Mouse (Mus musculus) embryonic facial prominence, embryonic 13.5 days (tissue): ENCODE results near the gene Zfp593. TPM values are rescaled to one million over a fixed set of nuclear protein-coding genes. Genes with fewer than 3 reads are reported as not detected.

Experiments used
- ATAC-seq: fragments of 200-750 bp; cut with Nextera tagmentation; 2 replicates; pipeline ENCODE4 v1.8.0; 2017; ENCODE audit warnings: low read depth; ENCODE audit not compliant: insufficient number of reproducible peaks, insufficient read depth, low FRiP score, low TSS enrichment
- H3K27ac ChIP-seq: fragments of 300-500 bp; sonication (generic); 2 replicates; pipeline ENCODE4 v1.5.1; 2015; ENCODE audit warnings: moderate library complexity, mild to moderate bottlenecking, inconsistent platforms
- H3K27me3 ChIP-seq: fragments of 300-500 bp; sonication (generic); 2 replicates; pipeline ENCODE4 v1.6.1; 2015; ENCODE audit warnings: mild to moderate bottlenecking, inconsistent platforms
- H3K36me3 ChIP-seq: fragments of 300-500 bp; sonication (generic); 2 replicates; pipeline ENCODE4 v1.6.1; 2015; ENCODE audit warnings: mild to moderate bottlenecking, inconsistent platforms
- H3K4me1 ChIP-seq: fragments of 300-500 bp; sonication (generic); 2 replicates; pipeline ENCODE4 v1.6.1; 2015; ENCODE audit warnings: inconsistent platforms
- H3K4me2 ChIP-seq: fragments of 300-500 bp; sonication (generic); 2 replicates; pipeline ENCODE4 v1.6.1; 2015; ENCODE audit warnings: moderate library complexity, mild to moderate bottlenecking, inconsistent platforms
- H3K4me3 ChIP-seq: fragments of 300-500 bp; sonication (generic); 2 replicates; pipeline ENCODE4 v1.5.1; 2015; ENCODE audit warnings: mild to moderate bottlenecking, inconsistent platforms
- H3K9ac ChIP-seq: fragments of 300-500 bp; sonication (generic); 2 replicates; pipeline ENCODE4 v1.6.1; 2015; ENCODE audit warnings: mild to moderate bottlenecking, inconsistent platforms
- H3K9me3 ChIP-seq: fragments of 300-500 bp; sonication (generic); 2 replicates; pipeline ENCODE4 v1.6.1; 2016; ENCODE audit warnings: inconsistent platforms
- WGBS: fragments of 180-500 bp; shearing (Covaris S2); methylation state at CpG from one replicate; pipeline ENCODE4 v1.1.7; 2015; ENCODE audit warnings: mixed read lengths; 5-methylcytosine and 5-hydroxymethylcytosine counted together
- polyA plus RNA-seq: library from polyadenylated mRNA; unstranded; fragments of >200 nt; fragmentation: Nextera tagmentation; extraction: Ambion mirVana; gene quantifications from 2 replicates; pipeline ENCODE4 v1.2.1, GENCODE M21; 2015

The Zfp593 gene
- polyA plus RNA-seq, 1 experiment from 2014 or later, result 19.7 TPM

GRCm38 (mm10) chr4:134246256-134246655 lies 864 bp upstream of the Zfp593 start:
- H3K36me3 ChIP-seq, result peaks cover 6% of the 10 kb centered on the region; the same call in 1 of the 2 replicates
- no peak overlapping the region for H3K9ac ChIP-seq
- peaks cover 52% of the 10 kb centered on the region for H3K27me3 ChIP-seq
- peaks cover 42% of the 10 kb centered on the region for H3K4me1 ChIP-seq
- 0 out of 2 replicates have a peak overlapping the region, but pooled peaks have one; percentile 90 for H3K4me2 ChIP-seq
- 41% methylated on average over 4 of the region's 4 CpGs for WGBS
- no peak overlapping the region for H3K4me3 ChIP-seq
- no peaks in the 10 kb centered on the region for H3K9me3 ChIP-seq
- H3K27ac ChIP-seq, result no peak overlapping the region
- no peak for ATAC-seq

DNA sequence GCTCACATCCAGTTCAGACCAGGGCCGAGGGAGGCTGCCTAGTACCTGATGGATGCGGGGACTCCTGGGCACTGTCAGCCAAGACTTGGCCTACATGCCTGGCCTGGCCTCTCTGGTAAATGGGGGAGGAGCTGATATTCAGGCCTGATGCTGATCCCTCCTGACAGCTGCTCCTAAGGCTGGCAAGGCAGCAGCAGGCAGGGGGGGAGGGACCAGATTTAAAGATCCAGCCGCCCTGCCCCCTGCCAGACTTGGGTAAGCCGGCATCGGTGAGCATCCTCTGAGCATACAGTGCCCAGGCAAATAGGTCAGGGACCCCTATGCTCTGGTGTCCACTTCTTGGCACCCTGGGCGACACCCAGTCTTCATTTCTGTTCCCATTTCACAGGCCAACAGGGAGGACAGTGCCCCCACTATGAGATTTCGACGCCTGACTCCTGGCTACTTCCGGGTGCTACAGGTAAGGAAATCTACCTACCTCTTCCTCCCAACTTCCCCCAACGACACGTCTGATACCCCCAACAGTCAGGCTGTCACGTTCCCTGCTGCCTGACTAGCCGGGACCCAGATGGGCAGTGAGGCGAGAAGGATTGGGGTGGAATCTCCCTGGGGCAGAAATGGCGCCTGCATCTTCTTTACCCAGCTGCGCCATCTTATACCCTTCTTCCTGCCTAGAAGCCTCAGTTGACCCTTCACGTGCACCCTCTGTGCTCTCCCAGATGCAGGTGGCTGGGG lies 1.7 kb downstream of the Zfp593 start, which contains the start of gene E130218I03Rik:
E130218I03Rik (plus strand) TSS at position 147 of the 735 bp plus-strand sequence.
- peaks cover 23% of the 10 kb centered on the region for H3K4me1 ChIP-seq
- peak within 1 kb of the TSS; percentile 89; the same call in 1 of the 2 replicates for H3K9ac ChIP-seq
- H3K27ac ChIP-seq, result no peak within 1 kb of the TSS
- no peak for ATAC-seq
- peak within 1 kb of the TSS; percentile 90 for H3K4me2 ChIP-seq
- H3K27me3 ChIP-seq, result peaks cover 30% of the 10 kb centered on the region
- no peaks in the 10 kb centered on the region for H3K9me3 ChIP-seq
- WGBS, result 88% methylated on average over 17 of the region's 17 CpGs
- H3K4me3 ChIP-seq, result peak within 1 kb of the TSS; percentile 77
- peaks cover 6% of the 10 kb centered on the region; the same call in 1 of the 2 replicates for H3K36me3 ChIP-seq

GRCm38 (mm10) chr4:134238686-134239085 lies 6.7 kb downstream of the Zfp593 start:
- no peak for ATAC-seq
- H3K27ac ChIP-seq, result no peak overlapping the region
- H3K4me1 ChIP-seq, result peaks cover 15% of the 10 kb centered on the region
- H3K27me3 ChIP-seq, result peaks cover 27% of the 10 kb centered on the region
- 10% methylated on average over 10 of the region's 10 CpGs for whole genome bisulfite sequencing
- H3K9ac ChIP-seq, result no peak overlapping the region
- H3K36me3 ChIP-seq, result peaks cover 3% of the 10 kb centered on the region; the same call in 1 of the 2 replicates
- peak overlapping the region; percentile 54 for H3K4me2 ChIP-seq
- H3K9me3 ChIP-seq, result no peaks in the 10 kb centered on the region
- H3K4me3 ChIP-seq, result peak overlapping the region; percentile 36; the same call in 1 of the 2 replicates

DNA sequence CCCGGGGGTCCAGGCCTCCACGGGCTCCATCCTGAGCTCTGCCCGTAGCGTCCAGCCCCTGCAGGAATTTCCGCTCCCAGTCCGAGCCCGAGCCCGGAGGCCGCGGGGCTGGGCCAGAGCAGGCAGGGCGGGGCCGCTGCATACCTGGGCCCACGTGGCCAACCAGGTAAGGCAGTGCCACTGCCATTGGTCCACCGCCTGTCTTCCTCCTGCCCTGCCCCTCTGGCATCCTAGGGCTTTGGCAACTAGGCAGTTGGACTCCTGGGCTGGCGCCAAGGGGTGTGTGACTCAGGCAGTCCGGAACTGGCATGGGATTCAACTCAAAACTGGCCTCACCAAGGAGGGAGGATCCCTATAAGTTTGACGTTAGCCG lies 7.1 kb downstream of the Zfp593 start, which contains the start of gene Cnksr1:
Cnksr1 (minus strand) TSS at position 121 of the 373 bp plus-strand sequence.
- peak within 1 kb of the TSS; percentile 36 for H3K4me3 ChIP-seq
- H3K27me3 ChIP-seq, result peaks cover 27% of the 10 kb centered on the region
- 3% methylated on average over 18 of the region's 18 CpGs for WGBS
- peak within 1 kb of the TSS; percentile 58; the same call in 1 of the 2 replicates for H3K9ac ChIP-seq
- H3K4me2 ChIP-seq, result peak within 1 kb of the TSS; percentile 54
- no peaks in the 10 kb centered on the region for H3K9me3 ChIP-seq
- H3K4me1 ChIP-seq, result peaks cover 14% of the 10 kb centered on the region
- no peak within 1 kb of the TSS for H3K27ac ChIP-seq
- H3K36me3 ChIP-seq, result no peaks in the 10 kb centered on the region
- 0 out of 2 replicates have a peak, but pooled peaks have one; percentile 45 for ATAC-seq

DNA sequence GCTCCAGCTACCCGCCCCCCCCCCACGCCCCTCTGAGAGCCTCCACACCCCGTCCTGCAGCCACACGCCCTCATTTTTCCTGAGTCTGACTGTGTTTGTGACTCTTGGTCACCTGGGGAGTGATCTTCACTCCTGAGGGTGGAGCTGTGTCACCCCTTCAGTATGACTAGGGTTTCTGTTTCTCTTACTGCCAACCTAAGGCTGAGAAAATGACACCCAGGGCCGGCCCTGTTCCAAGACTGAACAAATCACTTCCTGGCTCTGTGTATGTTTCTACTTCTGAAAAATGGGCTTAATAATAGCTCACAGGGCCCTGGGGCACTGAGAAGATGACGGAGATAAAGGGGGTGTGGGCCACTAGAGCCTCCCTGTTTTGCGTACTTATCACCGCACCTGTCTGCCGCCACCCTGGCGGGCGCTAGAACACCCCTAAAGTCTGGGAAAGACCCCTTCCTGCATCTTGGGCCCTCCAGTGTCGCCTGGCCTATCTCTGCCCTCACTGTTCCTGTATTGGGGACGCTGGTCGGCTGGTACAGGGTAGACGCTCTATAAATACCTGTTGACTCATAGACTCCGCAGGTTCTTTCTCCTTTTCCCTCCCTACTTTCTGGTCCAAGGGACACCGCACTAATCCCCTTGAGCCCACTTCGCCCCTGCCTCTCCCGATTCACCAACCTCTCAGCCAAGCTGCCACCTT lies 7.7 kb downstream of the Zfp593 start:
- peak overlapping the region; percentile 58; the same call in 1 of the 2 replicates for H3K9ac ChIP-seq
- H3K36me3 ChIP-seq, result no peaks in the 10 kb centered on the region
- ATAC-seq, result peak; percentile 17; the same call in 1 of the 2 replicates
- H3K27ac ChIP-seq, result no peak overlapping the region
- peaks cover 14% of the 10 kb centered on the region for H3K4me1 ChIP-seq
- H3K27me3 ChIP-seq, result peaks cover 27% of the 10 kb centered on the region
- H3K4me3 ChIP-seq, result peak overlapping the region; percentile 36
- no peaks in the 10 kb centered on the region for H3K9me3 ChIP-seq
- WGBS, result 16% methylated on average over 19 of the region's 19 CpGs
- H3K4me2 ChIP-seq, result peak overlapping the region; percentile 54

DNA sequence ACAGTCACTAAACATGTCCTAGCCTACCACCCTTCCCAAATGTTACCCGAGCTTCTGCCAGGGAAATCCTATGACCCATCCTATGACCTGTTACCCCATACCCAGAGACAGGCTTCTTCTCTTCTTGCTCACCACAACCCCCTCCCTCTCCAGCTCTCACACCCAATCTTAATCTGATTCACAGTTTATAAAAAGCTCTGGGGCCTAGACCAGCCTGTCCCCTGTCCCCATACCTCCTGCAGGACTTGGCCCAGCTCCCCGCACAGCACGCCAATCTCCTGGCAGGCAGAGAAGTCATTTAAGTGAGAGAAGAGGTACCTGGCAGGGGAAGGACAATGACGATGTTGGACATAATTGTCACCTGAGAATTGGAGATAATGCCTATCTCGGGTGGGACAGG lies 10.5 kb downstream of the Zfp593 start:
- Histone ChIP-seq H3K9me3 (no peaks in the 10 kb centered on the region), H3K27ac (no peak overlapping the region), H3K27me3 (peaks cover 27% of the 10 kb centered on the region), H3K4me1 (peaks cover 14% of the 10 kb centered on the region), H3K4me2 (no peak overlapping the region), H3K9ac (no peak overlapping the region), H3K4me3 (no peak overlapping the region), H3K36me3 (no peaks in the 10 kb centered on the region)
- ATAC-seq, result no peak
- 73% methylated on average over 5 of the region's 5 CpGs for WGBS

DNA sequence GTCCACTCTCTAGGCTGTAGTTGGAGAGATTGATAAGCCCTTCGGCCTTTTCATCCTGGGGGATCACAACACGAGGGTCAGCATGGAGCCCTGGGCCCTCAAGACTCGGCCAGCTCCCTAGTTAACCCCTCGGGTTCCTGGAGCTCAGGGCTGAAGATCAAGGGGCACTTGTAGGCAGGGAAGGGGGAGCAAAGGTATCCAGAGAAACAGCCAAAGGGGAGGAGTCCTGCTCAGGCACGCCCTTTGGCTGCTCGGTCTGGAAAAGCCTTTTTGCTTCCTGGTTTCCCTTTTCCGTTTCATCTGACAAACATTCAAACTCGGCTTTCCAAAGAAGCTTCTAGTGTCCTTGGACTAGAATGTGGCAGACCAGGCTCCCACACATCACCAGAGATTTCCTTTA lies 15.0 kb downstream of the Zfp593 start:
- ATAC-seq, result no peak
- no peak overlapping the region for H3K9ac ChIP-seq
- 38% methylated on average over 8 of the region's 8 CpGs for WGBS

DNA sequence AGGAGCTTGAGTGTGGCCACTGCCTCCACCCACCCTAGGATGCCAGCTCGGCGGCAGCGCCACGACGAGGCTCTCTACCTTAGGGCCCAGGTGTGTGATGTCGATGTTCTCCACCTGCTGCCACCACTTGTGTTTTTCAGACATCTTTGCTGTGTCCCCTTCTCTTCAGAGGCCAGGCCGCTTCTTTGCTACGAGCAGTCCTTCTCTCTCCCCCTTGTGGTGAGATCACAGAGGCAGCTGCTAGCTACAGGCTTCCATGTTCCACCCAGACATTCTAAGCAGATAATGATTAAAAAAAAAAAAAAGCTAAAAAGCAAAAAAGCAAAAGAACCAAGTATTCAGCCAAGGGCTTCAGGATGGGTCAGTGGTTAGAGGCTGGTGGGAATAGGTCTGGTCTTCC lies 18.2 kb downstream of the Zfp593 start, which contains the start of gene Catsper4:
Catsper4 (minus strand) TSS at position 190 of the 400 bp plus-strand sequence.
- H3K27me3 ChIP-seq, result no peaks in the 10 kb centered on the region
- no peaks in the 10 kb centered on the region for H3K4me1 ChIP-seq
- no peak within 1 kb of the TSS for H3K27ac ChIP-seq
- no peak for ATAC-seq
- 72% methylated on average over 8 of the region's 8 CpGs for WGBS
- H3K4me2 ChIP-seq, result no peak within 1 kb of the TSS
- no peaks in the 10 kb centered on the region for H3K36me3 ChIP-seq
- no peak within 1 kb of the TSS for H3K4me3 ChIP-seq
- 0 out of 2 replicates have a peak within 1 kb of the TSS, but pooled peaks have one; percentile 32 for H3K9ac ChIP-seq
- H3K9me3 ChIP-seq, result no peaks in the 10 kb centered on the region

More for the DNA sequence above, 15.0 kb downstream of the Zfp593 start:
- Histone ChIP-seq H3K4me1 (no peaks in the 10 kb centered on the region), H3K9me3 (no peaks in the 10 kb centered on the region), H3K27me3 (no peaks in the 10 kb centered on the region), H3K27ac (no peak overlapping the region), H3K4me2 (no peak overlapping the region), H3K4me3 (no peak overlapping the region), H3K36me3 (no peaks in the 10 kb centered on the region)

GRCm38 (mm10) chr4:134222793-134223600 lies 22.4 kb downstream of the Zfp593 start:
- Histone ChIP-seq H3K9ac (0 out of 2 replicates have a peak overlapping the region, but pooled peaks have one; percentile 16), H3K27ac (no peak overlapping the region), H3K4me2 (no peak overlapping the region), H3K4me1 (no peaks in the 10 kb centered on the region), H3K9me3 (no peaks in the 10 kb centered on the region), H3K27me3 (no peaks in the 10 kb centered on the region), H3K36me3 (no peaks in the 10 kb centered on the region), H3K4me3 (no peak overlapping the region)
- ATAC-seq, result no peak
- 66% methylated on average over 11 of the region's 11 CpGs for WGBS

DNA sequence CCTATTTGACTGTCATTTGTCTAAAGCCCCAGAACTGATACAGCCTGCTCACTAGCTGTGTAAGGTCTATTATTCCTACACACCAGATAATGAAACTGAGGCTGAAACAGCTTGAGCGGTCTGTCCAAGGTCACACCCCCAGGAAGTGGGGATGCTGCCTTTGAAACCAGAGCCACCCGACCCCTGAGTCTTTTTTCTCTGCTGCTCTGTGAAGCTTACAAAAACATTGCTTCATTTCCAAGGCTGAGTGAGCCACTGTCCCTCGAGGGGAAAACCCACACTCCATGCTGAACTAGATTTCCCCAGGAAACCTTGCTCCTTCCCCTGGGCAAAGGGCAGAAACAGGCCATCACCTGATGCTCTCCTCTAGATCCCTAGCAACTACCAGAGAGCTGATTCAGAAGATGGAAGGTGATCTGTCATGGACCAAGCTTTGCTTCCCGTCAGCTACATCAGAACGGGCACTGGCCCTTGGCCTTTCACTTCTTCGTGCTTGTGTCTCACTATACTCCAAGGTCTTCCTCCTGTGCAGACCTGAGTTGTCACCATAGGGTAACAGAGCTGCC lies 38.8 kb downstream of the Zfp593 start:
- ATAC-seq, result no peak
- Histone ChIP-seq H3K4me3 (no peak overlapping the region), H3K4me2 (no peak overlapping the region), H3K4me1 (no peaks in the 10 kb centered on the region), H3K36me3 (no peaks in the 10 kb centered on the region), H3K9me3 (no peaks in the 10 kb centered on the region), H3K27me3 (no peaks in the 10 kb centered on the region), H3K9ac (no peak overlapping the region), H3K27ac (no peak overlapping the region)
- WGBS, result 41% methylated on average over 6 of the region's 6 CpGs
